Mouse (Mus musculus): ENCODE measurements around the gene Vangl2. TPM values are rescaled to one million over a fixed set of nuclear protein-coding genes. Genes with fewer than 3 reads are reported as not detected.

Gene Vangl2
- polyA plus RNA-seq, 2 experiments, result 0.69 to 0.73 TPM

DNA sequence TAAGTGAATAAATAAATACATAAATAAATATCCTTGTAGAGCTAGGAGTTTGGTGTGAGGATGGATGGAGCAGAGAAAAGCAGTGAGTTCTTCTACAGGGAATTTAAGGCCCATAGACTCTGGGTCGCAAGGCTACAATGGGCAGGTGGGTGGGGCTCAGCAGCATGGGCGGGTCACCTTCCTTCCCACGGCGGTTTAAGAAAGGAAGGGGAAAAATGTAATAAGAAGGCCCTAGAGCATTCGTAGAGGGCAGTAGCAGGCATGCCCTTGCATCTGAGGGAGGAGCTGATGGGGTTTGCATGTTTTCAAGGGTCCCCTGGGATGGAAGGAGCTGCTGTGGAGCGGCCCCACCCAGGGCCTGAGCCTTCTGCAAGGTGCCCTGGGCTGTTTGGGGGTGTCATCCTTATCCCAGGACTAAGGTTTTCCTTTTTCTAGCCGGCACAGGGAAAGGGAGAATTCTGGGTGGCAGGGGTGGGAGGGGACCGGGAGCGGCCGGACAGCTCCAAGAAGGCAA lies 24.6 kb upstream of the Vangl2 start:
- TF ChIP-seq EP300 (IDR thresholded peaks at IDR 0.05; ENCODE audit: low read depth), result no peak
- no peak for TF ChIP-seq CTCF (IDR thresholded peaks at IDR 0.05; ENCODE audit: low read depth)

GRCm38 (mm10) chr1:172049131-172049782 lies 21.0 kb upstream of the Vangl2 start:
- Histone ChIP-seq H3K4me3 (ENCODE audit: insufficient read depth in 1 of 2, low read depth in 2 of 2, low read length in 2 of 2) (no peak overlapping the region), H3K36me3 (replicated peaks; ENCODE audit: control insufficient read depth, insufficient read depth, low read depth) (no peaks in the 10 kb centered on the region), H3K27me3 (ENCODE audit: control insufficient read depth, insufficient read depth, low read length) (peaks cover 23% of the 10 kb centered on the region), H3K9me3 (ENCODE audit: control insufficient read depth, low read length) (no peaks in the 10 kb centered on the region), H3K27ac (no peak overlapping the region), H3K9ac (replicated peaks) (no peak overlapping the region), H3K4me2 (ENCODE audit: low read depth) (no peak overlapping the region), H3K4me1 (replicated peaks; ENCODE audit: control insufficient read depth in 2 of 2, insufficient read depth in 2 of 2, low read length in 1 of 2) (no peaks in the 10 kb centered on the region)
- 43% methylated on average over 13 of the region's 13 CpGs for WGBS (ENCODE audit: insufficient replicate concordance)
- DNase-seq (ENCODE audit: low read depth in 3 of 3, low spot score in 3 of 3) (no peak), ATAC-seq (ENCODE audit: insufficient read depth) (no peak)
- TF ChIP-seq EP300 (IDR thresholded peaks at IDR 0.05; ENCODE audit: low read depth) (no peak), CTCF (IDR thresholded peaks at IDR 0.05; ENCODE audit: low read depth) (no peak)

More for the DNA sequence above, 24.6 kb upstream of the Vangl2 start:
- DNase-seq (ENCODE audit: low read depth in 3 of 3, low spot score in 3 of 3) (no peak), ATAC-seq (ENCODE audit: insufficient read depth) (no peak)
- Histone ChIP-seq H3K9me3 (ENCODE audit: control insufficient read depth, low read length) (no peaks in the 10 kb centered on the region), H3K4me2 (ENCODE audit: low read depth) (no peak overlapping the region), H3K4me3 (ENCODE audit: insufficient read depth in 1 of 2, low read depth in 2 of 2, low read length in 2 of 2) (no peak overlapping the region), H3K27ac (no peak overlapping the region), H3K9ac (replicated peaks) (no peak overlapping the region), H3K36me3 (replicated peaks; ENCODE audit: control insufficient read depth, insufficient read depth, low read depth) (no peaks in the 10 kb centered on the region), H3K4me1 (replicated peaks; ENCODE audit: control insufficient read depth in 2 of 2, insufficient read depth in 2 of 2, low read length in 1 of 2) (no peaks in the 10 kb centered on the region), H3K27me3 (ENCODE audit: control insufficient read depth, insufficient read depth, low read length) (peaks cover 33% of the 10 kb centered on the region)
- 10% methylated on average over 10 of the region's 10 CpGs for WGBS (ENCODE audit: insufficient replicate concordance)

- TF ChIP-seq EP300 (IDR thresholded peaks at IDR 0.05; ENCODE audit: low read depth) (no peak), CTCF (IDR thresholded peaks at IDR 0.05; ENCODE audit: low read depth) (no peak)
- Histone ChIP-seq H3K9ac (replicated peaks) (no peak overlapping the region), H3K9me3 (ENCODE audit: control insufficient read depth, low read length) (no peaks in the 10 kb centered on the region), H3K4me2 (ENCODE audit: low read depth) (no peak overlapping the region), H3K27ac (no peak overlapping the region), H3K4me3 (ENCODE audit: insufficient read depth in 1 of 2, low read depth in 2 of 2, low read length in 2 of 2) (0 out of 4 replicates have a peak overlapping the region, but pooled peaks of 1 of the 2 experiments have one; percentile 10), H3K36me3 (replicated peaks; ENCODE audit: control insufficient read depth, insufficient read depth, low read depth) (no peaks in the 10 kb centered on the region), H3K27me3 (ENCODE audit: control insufficient read depth, insufficient read depth, low read length) (peaks cover 13% of the 10 kb centered on the region), H3K4me1 (replicated peaks; ENCODE audit: control insufficient read depth in 2 of 2, insufficient read depth in 2 of 2, low read length in 1 of 2) (no peaks in the 10 kb centered on the region)
- WGBS (ENCODE audit: insufficient replicate concordance), result 21% methylated on average over 6 of the region's 6 CpGs
- ATAC-seq (ENCODE audit: insufficient read depth) (no peak), DNase-seq (ENCODE audit: low read depth in 3 of 3, low spot score in 3 of 3) (no peak)
These were observed 20.0 kb upstream of the Vangl2 start for GRCm38 (mm10) chr1:172048241-172048734.

DNA sequence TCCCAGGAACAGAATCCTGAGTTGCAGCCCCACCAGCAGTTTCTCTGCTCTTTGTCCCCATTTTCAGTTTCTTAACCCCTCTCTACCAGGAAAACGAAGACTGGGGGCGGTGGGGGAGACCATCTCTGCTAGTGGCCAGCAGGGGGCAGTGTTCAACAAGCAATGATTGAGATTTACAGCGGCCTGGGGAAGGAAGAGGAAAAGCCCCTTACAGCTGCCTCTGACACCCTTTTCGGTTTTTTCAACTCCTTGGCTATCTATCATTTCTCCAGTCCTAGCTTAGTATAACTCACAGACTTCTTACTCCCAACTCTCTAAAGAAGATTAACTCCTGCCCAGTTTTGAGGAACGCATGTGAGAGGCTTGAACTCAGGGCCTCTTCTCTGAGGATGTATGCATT lies 18.7 kb upstream of the Vangl2 start:
- ATAC-seq (ENCODE audit: insufficient read depth) (no peak), DNase-seq (ENCODE audit: low read depth in 3 of 3, low spot score in 3 of 3) (peak; percentile 24 to 49 (median 35))
- no peak for TF ChIP-seq EP300 (IDR thresholded peaks at IDR 0.05; ENCODE audit: low read depth)
- peak; percentile 87 for TF ChIP-seq CTCF (IDR thresholded peaks at IDR 0.05; ENCODE audit: low read depth)
- Histone ChIP-seq H3K9ac (replicated peaks) (no peak overlapping the region), H3K27me3 (ENCODE audit: control insufficient read depth, insufficient read depth, low read length) (peaks cover under 1% of the 10 kb centered on the region; the same call in 1 of the 2 replicates), H3K4me2 (ENCODE audit: low read depth) (no peak overlapping the region), H3K27ac (no peak overlapping the region), H3K4me1 (replicated peaks; ENCODE audit: control insufficient read depth in 2 of 2, insufficient read depth in 2 of 2, low read length in 1 of 2) (no peaks in the 10 kb centered on the region), H3K4me3 (ENCODE audit: insufficient read depth in 1 of 2, low read depth in 2 of 2, low read length in 2 of 2) (no peak overlapping the region), H3K9me3 (ENCODE audit: control insufficient read depth, low read length) (no peaks in the 10 kb centered on the region), H3K36me3 (replicated peaks; ENCODE audit: control insufficient read depth, insufficient read depth, low read depth) (no peaks in the 10 kb centered on the region)
- 16% methylated on average over 5 of the region's 5 CpGs for WGBS (ENCODE audit: insufficient replicate concordance)

- no peaks in the 10 kb centered on the region for H3K9me3 ChIP-seq (ENCODE audit: control insufficient read depth, low read length)
- TF ChIP-seq CTCF (IDR thresholded peaks at IDR 0.05; ENCODE audit: low read depth), result no peak
- no peak for TF ChIP-seq EP300 (IDR thresholded peaks at IDR 0.05; ENCODE audit: low read depth)
- H3K9ac ChIP-seq (replicated peaks), result no peak overlapping the region
- H3K36me3 ChIP-seq (replicated peaks; ENCODE audit: control insufficient read depth, insufficient read depth, low read depth), result no peaks in the 10 kb centered on the region
- WGBS (ENCODE audit: insufficient replicate concordance), result 59% methylated on average over 8 of the region's 8 CpGs
- no peak overlapping the region for H3K4me2 ChIP-seq (ENCODE audit: low read depth)
- ATAC-seq (ENCODE audit: insufficient read depth) (no peak), DNase-seq (ENCODE audit: low read depth in 3 of 3, low spot score in 3 of 3) (no peak)
- no peaks in the 10 kb centered on the region; the same call in 1 of the 2 replicates for H3K27me3 ChIP-seq (ENCODE audit: control insufficient read depth, insufficient read depth, low read length)
- H3K27ac ChIP-seq, result no peak overlapping the region
- no peaks in the 10 kb centered on the region for H3K4me1 ChIP-seq (replicated peaks; ENCODE audit: control insufficient read depth in 2 of 2, insufficient read depth in 2 of 2, low read length in 1 of 2)
- H3K4me3 ChIP-seq (ENCODE audit: insufficient read depth in 1 of 2, low read depth in 2 of 2, low read length in 2 of 2), result no peak overlapping the region
These were observed 18.2 kb upstream of the Vangl2 start for GRCm38 (mm10) chr1:172046410-172046809.
